Mouse (Mus musculus) lung, embryonic 14.5 days (tissue): Measurements from ENCODE around the gene Megf11. TPM values are rescaled to one million over a fixed set of nuclear protein-coding genes. Genes with fewer than 3 reads are reported as not detected.

Experiments
- ATAC-seq: fragments of 200-750 bp; cut with Nextera tagmentation; 2 replicates; pipeline ENCODE4 v1.8.0; 2017; ENCODE audit warnings: mild to moderate bottlenecking, moderate TSS enrichment, moderate library complexity; ENCODE audit not compliant: insufficient read depth
- DNase-seq: peaks from one replicate; pipeline ENCODE4 v3.0.0-alpha.2; 2015
- H3K27ac ChIP-seq: fragments of 300-500 bp; sonication (generic); 2 replicates; pipeline ENCODE4 v1.5.1; 2014; ENCODE audit warnings: low read depth, mild to moderate bottlenecking, moderate library complexity
- H3K27me3 ChIP-seq: fragments of 300-500 bp; sonication (generic); 2 replicates; pipeline ENCODE4 v1.6.1; 2014; ENCODE audit warnings: low read length, control low read depth; ENCODE audit not compliant: insufficient read depth
- H3K36me3 ChIP-seq: fragments of 300-500 bp; sonication (generic); 2 replicates; pipeline ENCODE4 v1.6.1; 2014; ENCODE audit warnings: control low read depth; ENCODE audit not compliant: insufficient read depth
- H3K4me1 ChIP-seq: fragments of 300-500 bp; sonication (generic); 2 replicates; pipeline ENCODE4 v1.6.1; 2014; ENCODE audit warnings: antibody characterized with exemption, control low read depth; ENCODE audit not compliant: insufficient read depth
- H3K4me2 ChIP-seq: fragments of 300-500 bp; sonication (generic); 2 replicates; pipeline ENCODE4 v1.6.1; 2014; ENCODE audit warnings: mild to moderate bottlenecking
- H3K4me3 ChIP-seq: fragments of 300-500 bp; sonication (generic); 2 replicates; pipeline ENCODE4 v1.5.1; 2014; ENCODE audit warnings: low read depth, low read length
- H3K9ac ChIP-seq: fragments of 300-500 bp; sonication (generic); 2 replicates; pipeline ENCODE4 v1.6.1; 2014
- H3K9me3 ChIP-seq: fragments of 300-500 bp; sonication (generic); 2 replicates; pipeline ENCODE4 v1.6.1; 2016; ENCODE audit warnings: low read depth, low read length, control low read depth
- CTCF ChIP-seq: IDR thresholded peaks from 2 replicates; pipeline ENCODE4 v1.5.1; 2016; ENCODE audit warnings: antibody characterized with exemption, low read depth
- WGBS: fragments of 180-500 bp; shearing (Covaris S2); extraction: QIAGEN DNeasy Blood & Tissue Kit; methylation state at CpG from one replicate; pipeline ENCODE4 v1.1.7; 2014; 5-methylcytosine and 5-hydroxymethylcytosine counted together
- polyA plus RNA-seq: library from polyadenylated mRNA; unstranded; fragments of >200 nt; fragmentation: Nextera tagmentation; extraction: Ambion mirVana; gene quantifications from 2 replicates; pipeline ENCODE4 v1.2.1, GENCODE M21; 2014

The Megf11 gene
- 1.1 and 1.6 TPM in 2 replicates for polyA plus RNA-seq

DNA sequence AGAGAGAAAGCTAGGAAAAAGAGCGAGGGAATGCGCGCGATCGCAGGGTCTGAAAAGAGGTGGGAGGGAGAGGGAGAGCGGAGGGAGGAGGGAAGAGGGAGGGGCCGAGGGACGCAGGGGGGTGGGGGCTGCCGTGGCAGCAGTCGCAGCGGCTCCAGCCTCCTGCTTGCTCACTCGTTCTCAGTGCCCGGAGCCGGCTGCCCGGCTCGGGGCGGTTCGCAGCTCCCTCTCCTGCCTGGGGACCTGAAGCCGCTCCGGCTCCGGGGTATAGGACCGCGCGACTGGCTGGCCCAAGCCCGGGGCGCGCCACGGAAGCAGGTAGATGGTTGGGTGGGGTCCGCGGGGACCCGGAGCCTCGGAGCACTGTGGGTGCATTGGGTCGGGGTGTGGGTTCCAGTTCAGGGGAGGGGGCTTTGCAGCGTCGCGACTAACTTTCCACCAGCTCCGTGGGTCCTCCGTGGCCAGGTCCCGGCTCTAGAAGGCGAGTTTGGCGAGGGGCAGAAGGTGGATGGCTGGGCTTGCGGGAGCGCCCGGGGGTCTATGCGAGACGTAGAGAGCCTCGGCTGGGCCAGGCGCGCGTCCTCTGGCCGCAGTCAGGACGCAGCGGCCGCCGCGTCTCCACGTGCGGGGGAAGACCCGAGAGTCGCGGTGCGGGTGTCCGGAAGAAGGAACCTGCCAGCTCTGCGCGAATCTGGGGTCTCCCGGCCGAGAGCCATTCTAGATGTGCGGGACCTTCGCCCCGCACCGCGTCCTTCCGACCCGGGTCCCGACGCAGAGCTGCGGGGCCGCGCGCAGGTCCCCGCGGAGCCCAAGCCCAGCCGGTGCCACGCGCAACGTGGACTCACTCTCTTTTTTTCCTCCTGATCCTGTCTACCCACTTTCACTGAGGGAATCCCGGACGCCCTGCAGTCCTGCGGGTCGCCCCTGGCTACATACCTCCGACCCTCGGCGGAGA is at the start of gene Megf11:
TSS of gene Megf11 (plus strand) at position 116 of the 955 bp plus-strand sequence.
- WGBS = under 1% methylated on average over 93 of the region's 93 CpGs
- H3K4me1 ChIP-seq = no peaks in the 10 kb centered on the region
- peak within 1 kb of the TSS; percentile 54 for H3K4me3 ChIP-seq
- DNase-seq = peak; percentile 70
- no peaks in the 10 kb centered on the region for H3K36me3 ChIP-seq
- H3K27ac ChIP-seq = no peak within 1 kb of the TSS
- H3K9me3 ChIP-seq = no peaks in the 10 kb centered on the region
- ATAC-seq = peak; percentile 78
- H3K9ac ChIP-seq = peak within 1 kb of the TSS; percentile 47
- H3K27me3 ChIP-seq = peaks cover 46% of the 10 kb centered on the region
- H3K4me2 ChIP-seq = peak within 1 kb of the TSS; percentile 99
- no peak for TF ChIP-seq CTCF

- Histone ChIP-seq H3K27me3 (no peaks in the 10 kb centered on the region), H3K4me1 (peaks cover 8% of the 10 kb centered on the region; the same call in 1 of the 2 replicates), H3K4me2 (no peak overlapping the region), H3K9me3 (no peaks in the 10 kb centered on the region), H3K27ac (no peak overlapping the region), H3K36me3 (peaks cover 26% of the 10 kb centered on the region), H3K4me3 (no peak overlapping the region), H3K9ac (no peak overlapping the region)
- DNase-seq (no peak), ATAC-seq (no peak)
- TF ChIP-seq CTCF = no peak
- WGBS = 87% methylated on average over 6 of the region's 6 CpGs
These were observed 49.6 kb upstream of the Megf11 start for GRCm38 (mm10) chr9:64335825-64336224.

DNA sequence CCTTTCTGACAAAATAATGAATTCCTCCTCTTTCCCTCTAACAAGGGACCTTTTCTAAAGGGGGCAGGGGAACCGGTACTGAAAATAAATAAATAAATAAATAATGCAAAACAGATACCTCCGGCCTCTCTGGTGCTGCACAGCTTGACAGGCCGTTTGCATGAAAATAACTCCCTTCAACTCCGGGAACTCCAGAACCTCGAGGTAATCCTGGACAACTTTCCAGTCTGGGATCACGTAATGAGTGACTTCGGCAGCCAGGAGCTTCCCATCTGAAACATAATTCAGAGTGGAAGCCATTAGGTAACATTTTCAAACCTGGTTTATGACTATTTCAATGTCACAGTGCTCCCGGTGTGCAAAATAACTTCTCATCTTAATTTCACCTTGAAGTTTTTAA is 46.1 kb upstream of the Megf11 start:
- Histone ChIP-seq H3K9ac (peak overlapping the region; percentile 99), H3K27me3 (no peaks in the 10 kb centered on the region), H3K27ac (peak overlapping the region; percentile 100; the same call in 1 of the 2 replicates), H3K36me3 (peaks cover 20% of the 10 kb centered on the region), H3K4me1 (peaks cover 8% of the 10 kb centered on the region; the same call in 1 of the 2 replicates), H3K4me2 (peak overlapping the region; percentile 86), H3K9me3 (no peaks in the 10 kb centered on the region), H3K4me3 (peak overlapping the region; percentile 67)
- no peak for TF ChIP-seq CTCF
- ATAC-seq = no peak
- 54% methylated on average over 8 of the region's 8 CpGs for WGBS
- DNase-seq = peak; percentile 9

- TF ChIP-seq CTCF = peak; percentile 4; the same call in 1 of the 2 replicates
- H3K4me3 ChIP-seq = peak overlapping the region; percentile 67
- no peaks in the 10 kb centered on the region for H3K27me3 ChIP-seq
- peaks cover 15% of the 10 kb centered on the region; the same call in 1 of the 2 replicates for H3K36me3 ChIP-seq
- peak overlapping the region; percentile 99 for H3K9ac ChIP-seq
- no peaks in the 10 kb centered on the region for H3K9me3 ChIP-seq
- peaks cover 8% of the 10 kb centered on the region; the same call in 1 of the 2 replicates for H3K4me1 ChIP-seq
- under 1% methylated on average over 83 of the region's 85 CpGs for WGBS
- peak; percentile 93 for ATAC-seq
- peak overlapping the region; percentile 86 for H3K4me2 ChIP-seq
- DNase-seq = peak; percentile 85
- H3K27ac ChIP-seq = peak overlapping the region; percentile 100
These were observed 44.8 kb upstream of the Megf11 start for GRCm38 (mm10) chr9:64340351-64341253.

DNA sequence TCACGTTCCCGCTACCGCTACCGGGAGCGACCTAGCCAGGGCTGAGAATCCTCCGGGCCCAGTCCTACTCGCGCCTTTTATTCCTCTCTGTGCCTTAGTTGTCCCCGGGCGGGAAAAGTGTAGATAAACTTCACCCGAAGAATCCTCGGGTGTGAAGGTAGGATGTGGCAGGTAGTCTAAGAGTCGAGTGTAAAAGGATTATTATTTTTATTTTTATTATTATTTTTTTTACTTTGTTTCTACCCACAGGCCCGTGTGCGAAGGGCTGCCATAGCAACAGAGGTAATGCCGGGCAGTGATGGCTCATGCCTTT is 44.2 kb upstream of the Megf11 start, which contains the start of gene Dis3l:
TSS of gene Dis3l (minus strand) at position 35 of the 313 bp plus-strand sequence.
- ATAC-seq = no peak
- WGBS = 7% methylated on average over 16 of the region's 16 CpGs
- Histone ChIP-seq H3K9me3 (no peaks in the 10 kb centered on the region), H3K9ac (peak within 1 kb of the TSS; percentile 99), H3K4me1 (peaks cover 8% of the 10 kb centered on the region; the same call in 1 of the 2 replicates), H3K36me3 (peaks cover 13% of the 10 kb centered on the region; the same call in 1 of the 2 replicates), H3K4me2 (peak within 1 kb of the TSS; percentile 86), H3K4me3 (peak within 1 kb of the TSS; percentile 67), H3K27me3 (no peaks in the 10 kb centered on the region), H3K27ac (peak within 1 kb of the TSS; percentile 100)
- no peak for TF ChIP-seq CTCF
- DNase-seq = no peak

DNA sequence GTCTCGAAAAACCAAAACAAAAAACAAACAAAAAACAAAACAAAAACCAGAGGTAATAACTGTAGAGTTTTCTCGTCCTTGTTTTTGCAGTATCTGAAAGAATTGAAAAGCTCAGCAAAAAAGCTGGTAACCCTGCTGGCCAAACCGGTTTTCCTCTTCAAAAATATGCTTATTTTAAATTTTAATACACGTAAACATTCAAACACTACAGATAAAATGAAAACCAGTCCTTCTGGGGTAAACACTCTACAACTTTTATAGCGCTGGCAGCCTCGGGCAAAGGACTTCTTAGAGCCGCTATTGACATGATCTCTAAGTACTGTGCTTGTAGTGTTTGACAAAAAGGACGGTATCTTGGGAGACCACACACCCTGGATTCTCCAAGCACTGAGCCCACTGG is 43.8 kb upstream of the Megf11 start:
- Histone ChIP-seq H3K4me1 (peaks cover 8% of the 10 kb centered on the region; the same call in 1 of the 2 replicates), H3K4me2 (peak overlapping the region; percentile 86), H3K36me3 (peaks cover 8% of the 10 kb centered on the region; the same call in 1 of the 2 replicates), H3K9me3 (no peaks in the 10 kb centered on the region), H3K9ac (no peak overlapping the region), H3K4me3 (peak overlapping the region; percentile 67), H3K27me3 (no peaks in the 10 kb centered on the region), H3K27ac (peak overlapping the region; percentile 100; the same call in 1 of the 2 replicates)
- DNase-seq (peak; percentile 10), ATAC-seq (no peak)
- WGBS = 55% methylated on average over 8 of the region's 8 CpGs
- TF ChIP-seq CTCF = no peak
